Mouse (Mus musculus) left cerebral cortex, adult 8-10 months (tissue): ENCODE results near the gene Magi1. TPM values are rescaled to one million over a fixed set of nuclear protein-coding genes. Genes with fewer than 3 reads are reported as not detected.

Source experiments
- DNase-seq, 2 experiments: peaks; one replicate each; pipeline ENCODE4 v3.0.0; 2022; ENCODE audit warnings: low spot score in 2 of 2
- total RNA-seq, 4 experiments: library from RNA; stranded (reverse); gene quantifications; 2 replicates each; pipeline ENCODE4 v1.2.4; 2022

Gene Magi1
- total RNA-seq, 4 experiments from 2014 or later: 69.1 to 81.7 (median 71.1) TPM

- no peak for DNase-seq
Measured at GRCm38 (mm10) chr6:94257831-94258173, 25.9 kb downstream of the Magi1 start.

- no peak for DNase-seq
Measured at GRCm38 (mm10) chr6:94256982-94257830, 26.5 kb downstream of the Magi1 start.

GRCm38 (mm10) chr6:94253943-94254342 is 29.8 kb downstream of the Magi1 start:
- DNase-seq: no peak

- no peak for DNase-seq
Measured at GRCm38 (mm10) chr6:94251358-94251945, 32.3 kb downstream of the Magi1 start.

GRCm38 (mm10) chr6:94249286-94249790 is 34.4 kb downstream of the Magi1 start:
- no peak for DNase-seq

GRCm38 (mm10) chr6:94241251-94241650 is 42.5 kb downstream of the Magi1 start:
- DNase-seq: peak in 1 of 2 experiments; percentile 52

- DNase-seq: no peak
Measured at GRCm38 (mm10) chr6:94238643-94239042, 45.1 kb downstream of the Magi1 start.

GRCm38 (mm10) chr6:94236899-94237298 is 46.8 kb downstream of the Magi1 start:
- DNase-seq: no peak

GRCm38 (mm10) chr6:94232243-94232785 is 51.4 kb downstream of the Magi1 start:
- DNase-seq: no peak

- no peak for DNase-seq
Measured at GRCm38 (mm10) chr6:94231831-94232230, 51.9 kb downstream of the Magi1 start.

- no peak for DNase-seq
Measured at GRCm38 (mm10) chr6:94231367-94231766, 52.4 kb downstream of the Magi1 start.

- no peak for DNase-seq
Measured at GRCm38 (mm10) chr6:94230918-94231317, 52.8 kb downstream of the Magi1 start.

GRCm38 (mm10) chr6:94230129-94230528 is 53.6 kb downstream of the Magi1 start:
- DNase-seq: no peak

- peak in 1 of 2 experiments; percentile 24 for DNase-seq
Measured at GRCm38 (mm10) chr6:94226262-94226661, 57.5 kb downstream of the Magi1 start.

GRCm38 (mm10) chr6:94225832-94226231 is 57.9 kb downstream of the Magi1 start:
- peak; percentile 19 to 47 for DNase-seq

- no peak for DNase-seq
Measured at GRCm38 (mm10) chr6:94225091-94225490, 58.6 kb downstream of the Magi1 start.

GRCm38 (mm10) chr6:94222253-94222652 is 61.5 kb downstream of the Magi1 start:
- no peak for DNase-seq

- DNase-seq: no peak
Measured at GRCm38 (mm10) chr6:94221750-94222149, 62.0 kb downstream of the Magi1 start.

- DNase-seq: no peak
Measured at GRCm38 (mm10) chr6:94218076-94218475, 65.6 kb downstream of the Magi1 start.

GRCm38 (mm10) chr6:94215834-94216233 is 67.9 kb downstream of the Magi1 start:
- no peak for DNase-seq

GRCm38 (mm10) chr6:94214895-94215538 is 68.7 kb downstream of the Magi1 start:
- DNase-seq: no peak

- no peak for DNase-seq
Measured at GRCm38 (mm10) chr6:94205926-94206325, 77.8 kb downstream of the Magi1 start.
